Mouse (Mus musculus): Measurements from ENCODE around the gene Ccdc170. TPM values are rescaled to one million over a fixed set of nuclear protein-coding genes. Genes with fewer than 3 reads are reported as not detected.

The Ccdc170 gene
- polyA plus RNA-seq, 1 experiment from 2014 or later = 0.04 TPM

DNA sequence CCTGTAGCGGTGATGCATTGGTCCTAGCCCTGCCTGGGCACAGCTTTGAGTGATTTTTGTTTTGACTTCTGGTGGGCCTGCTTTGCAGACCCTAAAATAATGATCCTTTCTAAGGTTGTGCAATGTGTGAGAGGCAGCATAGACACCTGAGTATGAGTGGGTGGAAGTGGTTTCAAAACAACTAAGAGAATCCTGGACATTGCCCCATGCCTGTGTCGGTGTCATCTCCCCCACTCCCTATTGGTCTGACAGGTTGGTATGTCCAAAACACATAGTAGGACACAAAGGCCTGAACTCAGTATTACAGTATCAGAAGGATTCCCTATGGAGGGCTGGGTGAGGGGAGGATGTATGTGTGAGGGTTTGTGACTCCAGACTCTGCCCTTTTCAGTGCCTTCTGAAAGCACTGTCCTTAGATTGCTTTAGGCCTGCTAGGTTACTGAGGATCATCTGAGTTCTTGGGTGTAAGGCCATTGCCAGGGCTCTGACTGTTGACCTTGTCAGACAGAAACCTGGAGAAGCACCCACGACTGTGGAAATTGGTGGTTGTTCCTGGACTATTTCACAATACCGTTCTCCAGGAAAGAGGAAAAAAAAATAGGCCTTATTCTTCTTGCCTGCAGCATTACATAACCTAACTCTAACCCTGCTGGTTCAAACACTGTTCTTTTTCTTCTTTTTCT lies 122.4 kb downstream of the Ccdc170 start:
- WGBS = 74% methylated on average over 4 of the region's 4 CpGs
- no peaks in the 10 kb centered on the region for H3K9me3 ChIP-seq
- no peak overlapping the region for H3K4me2 ChIP-seq
- H3K4me1 ChIP-seq = no peaks in the 10 kb centered on the region
- no peaks in the 10 kb centered on the region for H3K36me3 ChIP-seq
- no peak overlapping the region for H3K4me3 ChIP-seq (replicated peaks)
- no peak for ATAC-seq (ENCODE audit: insufficient read depth, low FRiP score, low read depth)
- H3K27me3 ChIP-seq (replicated peaks) = no peaks in the 10 kb centered on the region
- H3K27ac ChIP-seq = no peak overlapping the region
- H3K9ac ChIP-seq = no peak overlapping the region

DNA sequence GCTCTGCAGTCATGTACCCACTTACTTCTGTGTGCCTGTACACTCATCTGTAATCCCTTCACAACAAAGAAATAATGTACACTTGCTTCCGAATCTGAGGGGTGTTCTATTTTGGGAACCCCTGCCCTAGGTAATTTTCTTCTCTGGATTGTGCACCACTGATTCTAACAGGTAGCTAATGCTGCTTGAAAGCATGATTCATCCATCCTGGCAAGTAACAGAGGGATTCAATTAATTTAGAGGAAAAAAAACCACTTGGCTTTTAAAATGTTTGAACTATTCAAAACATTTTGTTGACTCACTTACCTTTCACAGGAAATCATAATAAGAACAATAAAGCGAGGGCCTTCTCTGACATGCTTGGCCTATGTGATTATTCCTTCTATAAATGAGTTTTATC lies 127.9 kb downstream of the Ccdc170 start:
- Histone ChIP-seq H3K27me3 (replicated peaks) (no peaks in the 10 kb centered on the region), H3K9me3 (no peaks in the 10 kb centered on the region), H3K4me2 (no peak overlapping the region), H3K4me1 (no peaks in the 10 kb centered on the region), H3K4me3 (replicated peaks) (no peak overlapping the region), H3K27ac (no peak overlapping the region), H3K9ac (no peak overlapping the region), H3K36me3 (no peaks in the 10 kb centered on the region)
- 75% methylated on average over 2 of the region's 2 CpGs for WGBS
- no peak for ATAC-seq (ENCODE audit: insufficient read depth, low FRiP score, low read depth)

DNA sequence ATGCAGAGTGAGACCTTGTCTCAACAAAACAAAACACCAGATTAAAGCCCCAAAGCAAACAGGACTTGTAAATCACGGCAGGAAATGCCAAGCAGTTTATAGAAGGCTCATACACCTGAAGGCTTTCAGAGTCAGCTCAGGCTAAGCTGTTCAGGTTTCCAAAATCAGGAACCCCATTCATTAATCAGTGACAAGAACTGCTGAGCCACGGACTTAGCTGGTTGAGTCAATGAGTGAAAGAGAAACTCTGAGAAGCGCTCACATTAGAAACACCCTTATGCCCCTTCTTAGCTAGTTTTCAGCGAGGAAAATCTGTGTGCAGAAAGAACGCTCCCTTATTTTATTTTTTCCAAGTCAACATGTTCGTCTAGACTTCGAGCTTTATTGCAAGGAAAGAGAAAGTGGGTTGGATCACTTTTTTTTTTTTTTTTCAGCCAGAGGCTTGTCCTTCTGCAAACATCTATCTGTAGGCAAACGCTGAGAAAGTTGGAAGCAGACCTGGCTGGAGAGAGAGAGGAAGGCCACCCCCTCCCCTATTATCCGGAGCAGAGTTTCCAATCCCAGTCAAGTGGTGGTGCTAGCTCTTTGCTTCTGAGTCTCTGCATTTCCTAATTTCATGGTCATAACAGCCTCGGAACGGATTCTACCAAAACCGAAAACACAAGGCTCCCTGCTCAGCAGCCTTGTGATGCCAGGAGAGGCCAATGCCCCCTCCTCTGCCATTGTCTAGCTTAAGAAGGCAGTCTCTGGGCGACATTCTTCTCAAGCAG lies 129.3 kb downstream of the Ccdc170 start, which contains the start of gene Esr1:
TSS of gene Esr1 (plus strand) at position 208 of the 770 bp plus-strand sequence.
- Histone ChIP-seq H3K36me3 (no peaks in the 10 kb centered on the region), H3K9ac (no peak within 1 kb of the TSS), H3K9me3 (no peaks in the 10 kb centered on the region), H3K4me2 (peak within 1 kb of the TSS; percentile 45), H3K4me3 (replicated peaks) (peak within 1 kb of the TSS; percentile 18), H3K27me3 (replicated peaks) (no peaks in the 10 kb centered on the region), H3K4me1 (no peaks in the 10 kb centered on the region), H3K27ac (no peak within 1 kb of the TSS; the same call in 1 of the 2 replicates)
- WGBS = 32% methylated on average over 13 of the region's 13 CpGs
- no peak; the same call in 1 of the 2 replicates for ATAC-seq (ENCODE audit: insufficient read depth, low FRiP score, low read depth)

Other genes starting within 250 kb of the Ccdc170 start
- gene Akap12, start 216.1 kb upstream of the Ccdc170 start, polyA plus RNA-seq (2015; fragmentation: Nextera tagmentation; extraction: Ambion mirVana) = 59.6 and 62.9 TPM in 2 replicates
- gene Zbtb2, start 94.4 kb upstream of the Ccdc170 start, polyA plus RNA-seq (2015; fragmentation: Nextera tagmentation; extraction: Ambion mirVana) = 10.5 and 12.3 TPM in 2 replicates
- gene Rmnd1, start 50.1 kb upstream of the Ccdc170 start, polyA plus RNA-seq (2015; fragmentation: Nextera tagmentation; extraction: Ambion mirVana) = 41.6 and 46.8 TPM in 2 replicates
- 17.4 and 18.7 TPM in 2 replicates for gene Armt1, start 50.0 kb upstream of the Ccdc170 start, polyA plus RNA-seq (2015; fragmentation: Nextera tagmentation; extraction: Ambion mirVana)
- gene Esr1, start 129.1 kb downstream of the Ccdc170 start, polyA plus RNA-seq (2015; fragmentation: Nextera tagmentation; extraction: Ambion mirVana) = 0.75 and 0.86 TPM in 2 replicates

Measured in stomach, embryonic 15.5 days (tissue).